Mouse (Mus musculus) embryonic fibroblast, embryonic 13.5 days (primary cell): ENCODE results near the gene Ggt7.
"Not testable (repeated sequence)": the region's sequence is repeated elsewhere in the genome, so short reads cannot be mapped to it uniquely, and the experiment has no call there.

Source experiments
- CTCF ChIP-seq: IDR thresholded peaks from 2 replicates; pipeline ENCODE4 v1.5.1; 2011; ENCODE audit warnings: mild to moderate bottlenecking, control low read depth, low read length, moderate library complexity, borderline replicate concordance; ENCODE audit not compliant: insufficient read depth
- POLR2A ChIP-seq: IDR thresholded peaks from 2 replicates; pipeline ENCODE4 v1.6.1; 2011; ENCODE audit warnings: low read depth, mild to moderate bottlenecking, control low read depth, low read length, moderate library complexity

DNA sequence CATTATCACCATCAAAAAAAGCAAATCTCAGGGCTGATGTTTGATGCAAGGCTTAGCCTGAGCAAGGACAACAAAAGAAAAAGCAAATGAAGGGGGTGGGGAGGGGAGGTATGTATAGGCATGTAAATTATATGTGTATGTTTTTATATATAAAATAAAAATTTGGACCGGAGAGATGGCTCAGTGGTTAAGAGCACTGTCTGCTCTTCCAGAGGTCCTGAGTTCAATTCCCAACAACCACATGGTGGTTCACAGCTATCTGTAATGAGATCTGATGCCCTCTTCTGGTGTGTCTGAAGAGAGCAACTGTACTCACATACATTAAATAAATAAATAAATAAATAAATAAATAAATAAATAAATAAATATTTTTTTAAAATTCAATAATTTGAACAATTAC, 70.1 kb downstream of the Ggt7 start:
- TF ChIP-seq CTCF, POLR2A: not testable (repeated sequence)
